In genomic region chr3:126364555-126364954, GRCm38 (mm10) we compare ENCODE assay signal across 11 mouse cellular contexts. TPM values are rescaled to one million over a fixed set of nuclear protein-coding genes. Genes with fewer than 3 reads are reported as not detected.
DNase-seq lines count a peak whose midpoint lies in the region; ATAC-seq and TF ChIP-seq lines count a peak whose summit lies in the region.
"Had no signal": no experiment of that assay in that cellular context is flagged by ENCODE, and none has a peak within 500 bp of the region (broad histone marks: within the 10 kb centered on the region; RNA-seq: fewer than 3 reads in every experiment).

No protein-coding gene starts in this region.

- DNase-seq in forebrain, embryonic 14.5 days (ENCODE audit: low spot score), result no peak
- no peak for DNase-seq in hindbrain, postnatal 0 days (ENCODE audit: low spot score)
- DNase-seq in retina, postnatal 1 day, result peak; percentile 7
- no peak for DNase-seq in retina, embryonic 14.5 days (ENCODE audit: low spot score)
- no peak for DNase-seq in stomach, postnatal 0 days (ENCODE audit: low spot score)
- DNase-seq: adrenal gland, postnatal 14 days had no signal

- H3K9ac ChIP-seq in forebrain, embryonic 14.5 days (ENCODE audit: low read length), result no peak overlapping the region
- H3K9ac ChIP-seq in forebrain, embryonic 13.5 days, result no peak overlapping the region
- no peak overlapping the region for H3K9ac ChIP-seq in hindbrain, postnatal 0 days (replicated peaks; ENCODE audit: low read length)
- H3K9ac ChIP-seq in hindbrain, embryonic 16.5 days (ENCODE audit: low read depth, low read length), result no peak overlapping the region
- no peak overlapping the region for H3K9ac ChIP-seq in stomach, postnatal 0 days (ENCODE audit: low read length)
- H3K9ac ChIP-seq: liver, embryonic 14.5 days had no signal

- H3K27ac ChIP-seq in forebrain, embryonic 14.5 days (ENCODE audit: low read depth, low read length), result no peak overlapping the region
- H3K27ac ChIP-seq in forebrain, embryonic 13.5 days, result no peak overlapping the region
- H3K27ac ChIP-seq in hindbrain, postnatal 0 days, result no peak overlapping the region
- no peak overlapping the region for H3K27ac ChIP-seq in hindbrain, embryonic 16.5 days (ENCODE audit: low read depth, low read length)
- no peak overlapping the region for H3K27ac ChIP-seq in stomach, postnatal 0 days (replicated peaks)
- H3K27ac ChIP-seq: liver, embryonic 14.5 days had no signal

- 89% methylated on average over 7 of the region's 7 CpGs for WGBS in forebrain, embryonic 14.5 days
- WGBS in forebrain, embryonic 13.5 days, result 87% methylated on average over 7 of the region's 7 CpGs
- 86% methylated on average over 7 of the region's 7 CpGs for WGBS in hindbrain, postnatal 0 days
- WGBS in hindbrain, embryonic 16.5 days, result 83% methylated on average over 7 of the region's 7 CpGs
- WGBS in stomach, postnatal 0 days, result 83% methylated on average over 6 of the region's 7 CpGs

- H3K27me3 ChIP-seq in forebrain, embryonic 14.5 days (replicated peaks; ENCODE audit: control insufficient read depth, insufficient read depth, low read length), result no peaks in the 10 kb centered on the region
- no peaks in the 10 kb centered on the region for H3K27me3 ChIP-seq in forebrain, embryonic 13.5 days
- H3K27me3 ChIP-seq in hindbrain, postnatal 0 days (ENCODE audit: insufficient read depth, low read length), result no peaks in the 10 kb centered on the region
- 0 out of 2 replicates have a peak, but pooled peaks cover 2% of the 10 kb centered on the region for H3K27me3 ChIP-seq in hindbrain, embryonic 16.5 days (replicated peaks; ENCODE audit: control insufficient read depth, insufficient read depth, low read length)
- no peaks in the 10 kb centered on the region for H3K27me3 ChIP-seq in stomach, postnatal 0 days (ENCODE audit: control insufficient read depth, insufficient read depth, low read length)

- peak overlapping the region; percentile 65; the same call in 1 of the 2 replicates for H3K4me2 ChIP-seq in forebrain, embryonic 14.5 days (ENCODE audit: low read length)
- no peak overlapping the region for H3K4me2 ChIP-seq in forebrain, embryonic 13.5 days
- H3K4me2 ChIP-seq in hindbrain, postnatal 0 days (ENCODE audit: low read depth, low read length), result peak overlapping the region; percentile 90
- no peak overlapping the region; the same call in 1 of the 2 replicates for H3K4me2 ChIP-seq in hindbrain, embryonic 16.5 days (ENCODE audit: low read length)
- peak overlapping the region; percentile 75 for H3K4me2 ChIP-seq in stomach, postnatal 0 days (replicated peaks; ENCODE audit: low read depth)

- no peak for TF ChIP-seq CTCF in hindbrain, postnatal 0 days (IDR thresholded peaks at IDR 0.05; ENCODE audit: low read depth)
- TF ChIP-seq CTCF in stomach, postnatal 0 days (IDR thresholded peaks at IDR 0.05; ENCODE audit: low read depth), result no peak

- no peaks in the 10 kb centered on the region for H3K36me3 ChIP-seq in forebrain, embryonic 14.5 days (ENCODE audit: control insufficient read depth, insufficient read depth, low read length)
- no peaks in the 10 kb centered on the region for H3K36me3 ChIP-seq in forebrain, embryonic 13.5 days (ENCODE audit: poor library complexity, severe bottlenecking)
- H3K36me3 ChIP-seq in hindbrain, postnatal 0 days (ENCODE audit: insufficient read depth, low read length), result no peaks in the 10 kb centered on the region
- no peaks in the 10 kb centered on the region for H3K36me3 ChIP-seq in hindbrain, embryonic 16.5 days (ENCODE audit: control insufficient read depth, insufficient read depth, low read length)
- H3K36me3 ChIP-seq in stomach, postnatal 0 days (ENCODE audit: control insufficient read depth, insufficient read depth, low read length), result no peaks in the 10 kb centered on the region

- no peaks in the 10 kb centered on the region for H3K9me3 ChIP-seq in forebrain, embryonic 14.5 days (replicated peaks; ENCODE audit: control insufficient read depth, low read length)
- H3K9me3 ChIP-seq in forebrain, embryonic 13.5 days (replicated peaks), result no peaks in the 10 kb centered on the region
- no peaks in the 10 kb centered on the region for H3K9me3 ChIP-seq in hindbrain, postnatal 0 days (ENCODE audit: low read length)
- no peaks in the 10 kb centered on the region for H3K9me3 ChIP-seq in hindbrain, embryonic 16.5 days (ENCODE audit: control insufficient read depth, low read length)
- H3K9me3 ChIP-seq in stomach, postnatal 0 days (ENCODE audit: control insufficient read depth, low read length), result no peaks in the 10 kb centered on the region

- H3K4me3 ChIP-seq in forebrain, embryonic 14.5 days (ENCODE audit: low read depth, low read length), result no peak overlapping the region
- H3K4me3 ChIP-seq in forebrain, embryonic 13.5 days, result no peak overlapping the region
- H3K4me3 ChIP-seq in hindbrain, postnatal 0 days (ENCODE audit: low read length), result no peak overlapping the region
- no peak overlapping the region for H3K4me3 ChIP-seq in hindbrain, embryonic 16.5 days (ENCODE audit: low read length)
- peak overlapping the region; percentile 48 for H3K4me3 ChIP-seq in stomach, postnatal 0 days (ENCODE audit: low read depth, low read length)

- no peaks in the 10 kb centered on the region for H3K4me1 ChIP-seq in forebrain, embryonic 14.5 days (ENCODE audit: control insufficient read depth, insufficient read depth, low read length)
- H3K4me1 ChIP-seq in forebrain, embryonic 13.5 days, result peaks cover 8% of the 10 kb centered on the region; the same call in 1 of the 2 replicates
- peaks cover 9% of the 10 kb centered on the region; the same call in 1 of the 2 replicates for H3K4me1 ChIP-seq in hindbrain, postnatal 0 days (ENCODE audit: insufficient read depth, low read length)
- no peaks in the 10 kb centered on the region; the same call in 1 of the 2 replicates for H3K4me1 ChIP-seq in hindbrain, embryonic 16.5 days (ENCODE audit: control insufficient read depth, insufficient read depth, low read depth, low read length)
- no peaks in the 10 kb centered on the region for H3K4me1 ChIP-seq in stomach, postnatal 0 days (replicated peaks; ENCODE audit: control insufficient read depth, insufficient read depth)

- no peak for ATAC-seq in forebrain, embryonic 14.5 days
- ATAC-seq in forebrain, embryonic 13.5 days, result no peak
- ATAC-seq in hindbrain, postnatal 0 days, result no peak
- ATAC-seq in hindbrain, embryonic 16.5 days, result no peak
- no peak for ATAC-seq in stomach, postnatal 0 days (ENCODE audit: low FRiP score, low TSS enrichment)
- no peak for ATAC-seq in erythroid progenitor cell, adult 5-6 weeks (replicated peaks; ENCODE audit: low FRiP score, poor library complexity, severe bottlenecking)

- no peak for TF ChIP-seq EP300 in stomach, postnatal 0 days (optimal IDR thresholded peaks at IDR 0.05)

RNA-seq across cellular contexts. Expression of gene Arsj, which starts 1.1 kb away (rescaled TPM):
- polyA plus RNA-seq in forebrain, embryonic 14.5 days (2014; fragmentation: Nextera tagmentation; extraction: Ambion mirVana), result 0.11 and 0.14 TPM in 2 replicates
- 0.10 and 0.13 TPM in 2 replicates for polyA plus RNA-seq in forebrain, embryonic 13.5 days (2015; fragmentation: Nextera tagmentation; extraction: Ambion mirVana)
- 0.90 and 1.7 TPM in 2 replicates for total RNA-seq in hindbrain, postnatal 0 days (2014; rRNA removed)
- polyA plus RNA-seq in hindbrain, postnatal 0 days (2015; fragmentation: Nextera tagmentation; extraction: Ambion mirVana), result 0.65 and 0.67 TPM in 2 replicates
- polyA plus RNA-seq in hindbrain, embryonic 16.5 days (2015; fragmentation: Nextera tagmentation; extraction: Ambion mirVana), result 0.53 and 0.62 TPM in 2 replicates
- polyA plus RNA-seq in stomach, postnatal 0 days (2015; fragmentation: Nextera tagmentation; extraction: Ambion mirVana), result 1.5 TPM in 2 replicates
- total RNA-seq in erythroid progenitor cell, adult 5-6 weeks (2015; ENCODE audit: low replicate concordance), result not detected in 2 replicates
- not detected in 2 replicates for total RNA-seq in erythroid progenitor cell, adult 5-6 weeks (2017; ENCODE audit: low replicate concordance)
- polyA plus RNA-seq: liver, embryonic 14.5 days; spleen, adult 2 months had no signal

Comparison
In these comparisons a context has a peak if more than half of its experiments do, and no peak if none do; other contexts are left out.
1. H3K4me2 ChIP-seq: peak in forebrain, embryonic 14.5 days (single experiment), hindbrain, postnatal 0 days (single experiment) and stomach, postnatal 0 days (single experiment); none in forebrain, embryonic 13.5 days (single experiment) and hindbrain, embryonic 16.5 days (single experiment).